Mouse (Mus musculus): Measurements from ENCODE around the gene Grm7. TPM values are rescaled to one million over a fixed set of nuclear protein-coding genes. Genes with fewer than 3 reads are reported as not detected.

The Grm7 gene
- total RNA-seq, 1 experiment: not detected

- TF ChIP-seq ZC3H11A (IDR thresholded peaks at IDR 0.05; ENCODE audit: borderline replicate concordance, low read depth, low read length) (no peak), MAFK (IDR thresholded peaks at IDR 0.05; ENCODE audit: insufficient read depth, low read depth, low read length) (no peak), CHD2 (IDR thresholded peaks at IDR 0.05; ENCODE audit: low read depth, low read length) (no peak), ZNF384 (IDR thresholded peaks at IDR 0.05; ENCODE audit: low read depth, low read length) (no peak), HCFC1 (IDR thresholded peaks at IDR 0.05; ENCODE audit: borderline replicate concordance, insufficient read depth, low read length) (no peak)
- no peak overlapping the region for H3K27ac ChIP-seq (ENCODE audit: insufficient read depth, low read depth, low read length, poor library complexity, severe bottlenecking)
- DNase-seq (ENCODE audit: low read depth, low spot score): no peak
- H3K36me3 ChIP-seq (ENCODE audit: control insufficient read depth, insufficient read depth, low read length, poor library complexity, severe bottlenecking): no peaks in the 10 kb centered on the region
- no peaks in the 10 kb centered on the region for H3K4me1 ChIP-seq (ENCODE audit: control insufficient read depth in 2 of 2, insufficient read depth in 2 of 2, low read length in 2 of 2, poor library complexity in 1 of 2)
- H3K4me3 ChIP-seq (ENCODE audit: insufficient read depth in 1 of 2, low read depth in 1 of 2, low read length in 2 of 2, poor library complexity in 1 of 2, severe bottlenecking in 1 of 2): no peak overlapping the region
- H3K9me3 ChIP-seq (ENCODE audit: control insufficient read depth, insufficient read depth, low read depth, low read length): no peaks in the 10 kb centered on the region
- in situ Hi-C loops (cut with MboI; ENCODE audit: low sequenced_read_pairs in 2 of 2, unreplicated experiment in 2 of 2): no loop called here
- no peak overlapping the region for H3K9ac ChIP-seq (ENCODE audit: insufficient read depth, low read depth, low read length, poor library complexity, severe bottlenecking)
These were observed 147.3 kb downstream of the Grm7 start for GRCm38 (mm10) chr6:110792696-110793095.

GRCm38 (mm10) chr6:110807481-110807880 lies 162.1 kb downstream of the Grm7 start:
- Histone ChIP-seq H3K4me3 (ENCODE audit: insufficient read depth in 1 of 2, low read depth in 1 of 2, low read length in 2 of 2, poor library complexity in 1 of 2, severe bottlenecking in 1 of 2) (no peak overlapping the region), H3K9me3 (ENCODE audit: control insufficient read depth, insufficient read depth, low read depth, low read length) (no peaks in the 10 kb centered on the region), H3K27ac (ENCODE audit: insufficient read depth, low read depth, low read length, poor library complexity, severe bottlenecking) (no peak overlapping the region), H3K4me1 (ENCODE audit: control insufficient read depth in 2 of 2, insufficient read depth in 2 of 2, low read length in 2 of 2, poor library complexity in 1 of 2) (no peaks in the 10 kb centered on the region), H3K36me3 (ENCODE audit: control insufficient read depth, insufficient read depth, low read length, poor library complexity, severe bottlenecking) (no peaks in the 10 kb centered on the region), H3K9ac (ENCODE audit: insufficient read depth, low read depth, low read length, poor library complexity, severe bottlenecking) (no peak overlapping the region)
- no peak for DNase-seq (ENCODE audit: low read depth, low spot score)
- in situ Hi-C loops (cut with MboI; ENCODE audit: low sequenced_read_pairs in 2 of 2, unreplicated experiment in 2 of 2): no loop called here
- TF ChIP-seq HCFC1 (IDR thresholded peaks at IDR 0.05; ENCODE audit: borderline replicate concordance, insufficient read depth, low read length) (no peak), ZC3H11A (IDR thresholded peaks at IDR 0.05; ENCODE audit: borderline replicate concordance, low read depth, low read length) (no peak), ZNF384 (IDR thresholded peaks at IDR 0.05; ENCODE audit: low read depth, low read length) (no peak), CHD2 (IDR thresholded peaks at IDR 0.05; ENCODE audit: low read depth, low read length) (no peak), MAFK (IDR thresholded peaks at IDR 0.05; ENCODE audit: insufficient read depth, low read depth, low read length) (no peak)

- Histone ChIP-seq H3K4me3 (ENCODE audit: insufficient read depth in 1 of 2, low read depth in 1 of 2, low read length in 2 of 2, poor library complexity in 1 of 2, severe bottlenecking in 1 of 2) (no peak overlapping the region), H3K4me1 (ENCODE audit: control insufficient read depth in 2 of 2, insufficient read depth in 2 of 2, low read length in 2 of 2, poor library complexity in 1 of 2) (no peaks in the 10 kb centered on the region), H3K9me3 (ENCODE audit: control insufficient read depth, insufficient read depth, low read depth, low read length) (no peaks in the 10 kb centered on the region), H3K9ac (ENCODE audit: insufficient read depth, low read depth, low read length, poor library complexity, severe bottlenecking) (no peak overlapping the region), H3K27ac (ENCODE audit: insufficient read depth, low read depth, low read length, poor library complexity, severe bottlenecking) (no peak overlapping the region), H3K36me3 (ENCODE audit: control insufficient read depth, insufficient read depth, low read length, poor library complexity, severe bottlenecking) (no peaks in the 10 kb centered on the region)
- no peak for TF ChIP-seq ZNF384 (IDR thresholded peaks at IDR 0.05; ENCODE audit: low read depth, low read length)
- TF ChIP-seq HCFC1 (IDR thresholded peaks at IDR 0.05; ENCODE audit: borderline replicate concordance, insufficient read depth, low read length): no peak
- no peak for TF ChIP-seq ZC3H11A (IDR thresholded peaks at IDR 0.05; ENCODE audit: borderline replicate concordance, low read depth, low read length)
- no peak for TF ChIP-seq CHD2 (IDR thresholded peaks at IDR 0.05; ENCODE audit: low read depth, low read length)
- TF ChIP-seq MAFK (IDR thresholded peaks at IDR 0.05; ENCODE audit: insufficient read depth, low read depth, low read length): no peak
- DNase-seq (ENCODE audit: low read depth, low spot score): no peak
- in situ Hi-C loops (cut with MboI; ENCODE audit: low sequenced_read_pairs in 2 of 2, unreplicated experiment in 2 of 2): no loop called here
These were observed 166.8 kb downstream of the Grm7 start for GRCm38 (mm10) chr6:110812214-110812613.

GRCm38 (mm10) chr6:110818236-110818635 lies 172.9 kb downstream of the Grm7 start:
- no peak for DNase-seq (ENCODE audit: low read depth, low spot score)
- Histone ChIP-seq H3K27ac (ENCODE audit: insufficient read depth, low read depth, low read length, poor library complexity, severe bottlenecking) (no peak overlapping the region), H3K4me3 (ENCODE audit: insufficient read depth in 1 of 2, low read depth in 1 of 2, low read length in 2 of 2, poor library complexity in 1 of 2, severe bottlenecking in 1 of 2) (no peak overlapping the region), H3K4me1 (ENCODE audit: control insufficient read depth in 2 of 2, insufficient read depth in 2 of 2, low read length in 2 of 2, poor library complexity in 1 of 2) (no peaks in the 10 kb centered on the region), H3K9me3 (ENCODE audit: control insufficient read depth, insufficient read depth, low read depth, low read length) (no peaks in the 10 kb centered on the region), H3K36me3 (ENCODE audit: control insufficient read depth, insufficient read depth, low read length, poor library complexity, severe bottlenecking) (no peaks in the 10 kb centered on the region), H3K9ac (ENCODE audit: insufficient read depth, low read depth, low read length, poor library complexity, severe bottlenecking) (no peak overlapping the region)
- in situ Hi-C loops (cut with MboI; ENCODE audit: low sequenced_read_pairs in 2 of 2, unreplicated experiment in 2 of 2): no loop called here
- TF ChIP-seq HCFC1 (IDR thresholded peaks at IDR 0.05; ENCODE audit: borderline replicate concordance, insufficient read depth, low read length): no peak
- TF ChIP-seq MAFK (IDR thresholded peaks at IDR 0.05; ENCODE audit: insufficient read depth, low read depth, low read length): no peak
- no peak for TF ChIP-seq ZC3H11A (IDR thresholded peaks at IDR 0.05; ENCODE audit: borderline replicate concordance, low read depth, low read length)
- no peak for TF ChIP-seq ZNF384 (IDR thresholded peaks at IDR 0.05; ENCODE audit: low read depth, low read length)
- no peak for TF ChIP-seq CHD2 (IDR thresholded peaks at IDR 0.05; ENCODE audit: low read depth, low read length)

GRCm38 (mm10) chr6:110868311-110868710 lies 222.9 kb downstream of the Grm7 start:
- Histone ChIP-seq H3K4me3 (ENCODE audit: insufficient read depth in 1 of 2, low read depth in 1 of 2, low read length in 2 of 2, poor library complexity in 1 of 2, severe bottlenecking in 1 of 2) (no peak overlapping the region), H3K9ac (ENCODE audit: insufficient read depth, low read depth, low read length, poor library complexity, severe bottlenecking) (no peak overlapping the region), H3K4me1 (ENCODE audit: control insufficient read depth in 2 of 2, insufficient read depth in 2 of 2, low read length in 2 of 2, poor library complexity in 1 of 2) (no peaks in the 10 kb centered on the region), H3K27ac (ENCODE audit: insufficient read depth, low read depth, low read length, poor library complexity, severe bottlenecking) (no peak overlapping the region), H3K36me3 (ENCODE audit: control insufficient read depth, insufficient read depth, low read length, poor library complexity, severe bottlenecking) (no peaks in the 10 kb centered on the region), H3K9me3 (ENCODE audit: control insufficient read depth, insufficient read depth, low read depth, low read length) (no peaks in the 10 kb centered on the region)
- DNase-seq (ENCODE audit: low read depth, low spot score): no peak
- in situ Hi-C loops (cut with MboI; ENCODE audit: low sequenced_read_pairs in 2 of 2, unreplicated experiment in 2 of 2): no loop called here
- TF ChIP-seq MAFK (IDR thresholded peaks at IDR 0.05; ENCODE audit: insufficient read depth, low read depth, low read length): no peak
- no peak for TF ChIP-seq HCFC1 (IDR thresholded peaks at IDR 0.05; ENCODE audit: borderline replicate concordance, insufficient read depth, low read length)
- no peak for TF ChIP-seq ZNF384 (IDR thresholded peaks at IDR 0.05; ENCODE audit: low read depth, low read length)
- TF ChIP-seq ZC3H11A (IDR thresholded peaks at IDR 0.05; ENCODE audit: borderline replicate concordance, low read depth, low read length): no peak
- TF ChIP-seq CHD2 (IDR thresholded peaks at IDR 0.05; ENCODE audit: low read depth, low read length): no peak
